Mouse (Mus musculus) gastrocnemius, postnatal 14 days (tissue): ENCODE results near the gene Tnrc6b. TPM values are rescaled to one million over a fixed set of nuclear protein-coding genes. Genes with fewer than 3 reads are reported as not detected.
A peak's percentile ranks its signal among the peaks of the same experiment; 100 is the strongest.

Experiments
- DNase-seq: peaks from one replicate; pipeline ENCODE4 v3.0.0; 2021; ENCODE audit warnings: mixed read lengths
- intact Hi-C: fragments of 180-260 bp; cut with DNase I; formaldehyde crosslinking; loops from one replicate; pipeline ENCODE4 v1.15.1; 2025; ENCODE audit warnings: low total_unique reads
- total RNA-seq, 2 experiments: library from RNA; stranded (reverse); gene quantifications; 2 replicates each; pipeline ENCODE4 v1.2.3; 2021

The Tnrc6b gene
- total RNA-seq, 2 experiments from 2014 or later: 40.6 to 45.7 TPM

GRCm38 (mm10) chr15:80768216-80768615 is 57.1 kb downstream of the Tnrc6b start:
- intact Hi-C loops: no loop called here
- DNase-seq: no peak

GRCm38 (mm10) chr15:80771926-80772441 is 60.9 kb downstream of the Tnrc6b start:
- intact Hi-C loops: loop anchor here (10.0 kb wide), 1 partner anchor 47 kb away; no protein-coding TSS in a partner anchor
- DNase-seq: no peak

GRCm38 (mm10) chr15:80774666-80775065 is 63.6 kb downstream of the Tnrc6b start:
- no peak for DNase-seq
- intact Hi-C loops: loop anchor here (10.0 kb wide), 1 partner anchor 50 kb away; no protein-coding TSS in a partner anchor

- intact Hi-C loops: loop anchor here (10.0 kb wide), 1 partner anchor 54 kb away; no protein-coding TSS in a partner anchor
- no peak for DNase-seq
Observed at GRCm38 (mm10) chr15:80779006-80779405, 67.9 kb downstream of the Tnrc6b start.

- intact Hi-C loops: no loop called here
- no peak for DNase-seq
Observed at GRCm38 (mm10) chr15:80780154-80780751, 69.1 kb downstream of the Tnrc6b start.

- no peak for DNase-seq
- intact Hi-C loops: no loop called here
Observed at GRCm38 (mm10) chr15:80781218-80781806, 70.2 kb downstream of the Tnrc6b start.

GRCm38 (mm10) chr15:80784553-80784971 is 73.4 kb downstream of the Tnrc6b start:
- intact Hi-C loops: no loop called here
- DNase-seq: peak; percentile 24

- DNase-seq: no peak
- intact Hi-C loops: no loop called here
Observed at GRCm38 (mm10) chr15:80785699-80786098, 74.6 kb downstream of the Tnrc6b start.

GRCm38 (mm10) chr15:80787746-80788145 is 76.6 kb downstream of the Tnrc6b start:
- no peak for DNase-seq
- intact Hi-C loops: no loop called here

- intact Hi-C loops: no loop called here
- DNase-seq: no peak
Observed at GRCm38 (mm10) chr15:80792556-80792955, 81.4 kb downstream of the Tnrc6b start.

GRCm38 (mm10) chr15:80795076-80795475 is 84.0 kb downstream of the Tnrc6b start:
- intact Hi-C loops: no loop called here

GRCm38 (mm10) chr15:80797757-80798156 is 86.6 kb downstream of the Tnrc6b start:
- peak; percentile 16 for DNase-seq

More at GRCm38 (mm10) chr15:80795076-80795475, 84.0 kb downstream of the Tnrc6b start:
- no peak for DNase-seq

GRCm38 (mm10) chr15:80798367-80799073 is 87.4 kb downstream of the Tnrc6b start:
- intact Hi-C loops: no loop called here
- DNase-seq: peak; percentile 86

More at GRCm38 (mm10) chr15:80797757-80798156, 86.6 kb downstream of the Tnrc6b start:
- intact Hi-C loops: no loop called here

- intact Hi-C loops: no loop called here
- DNase-seq: no peak
Observed at GRCm38 (mm10) chr15:80799074-80799633, 88.0 kb downstream of the Tnrc6b start.

GRCm38 (mm10) chr15:80799634-80800137 is 88.6 kb downstream of the Tnrc6b start:
- intact Hi-C loops: loop anchor here (10.0 kb wide), 1 partner anchor 75 kb away; no protein-coding TSS in a partner anchor
- peak; percentile 13 for DNase-seq

- intact Hi-C loops: loop anchor here (10.0 kb wide), 1 partner anchor 75 kb away; no protein-coding TSS in a partner anchor
- DNase-seq: no peak
Observed at GRCm38 (mm10) chr15:80800201-80800600, 89.1 kb downstream of the Tnrc6b start.

- intact Hi-C loops: loop anchor here (10.0 kb wide), 1 partner anchor 74 kb away; no protein-coding TSS in a partner anchor
- no peak for DNase-seq
Observed at GRCm38 (mm10) chr15:80800765-80801164, 89.7 kb downstream of the Tnrc6b start.

- intact Hi-C loops: loop anchor here (10.0 kb wide), 1 partner anchor 73 kb away; no protein-coding TSS in a partner anchor
- DNase-seq: no peak
Observed at GRCm38 (mm10) chr15:80801597-80801996, 90.5 kb downstream of the Tnrc6b start.

- no peak for DNase-seq
- intact Hi-C loops: loop anchor here (10.0 kb wide), 1 partner anchor 68 kb away; no protein-coding TSS in a partner anchor
Observed at GRCm38 (mm10) chr15:80807162-80807561, 96.0 kb downstream of the Tnrc6b start.
